Mouse (Mus musculus): ENCODE results near the gene Ddc. TPM values are rescaled to one million over a fixed set of nuclear protein-coding genes. Genes with fewer than 3 reads are reported as not detected.

Ddc gene
- polyA plus RNA-seq, 1 experiment from 2014 or later: 19.2 TPM

GRCm38 (mm10) chr11:11942320-11943217, 44.6 kb upstream of the Ddc start:
- Histone ChIP-seq H3K4me1 (replicated peaks; ENCODE audit: control insufficient read depth, insufficient read depth, low read length) (peaks cover 5% of the 10 kb centered on the region; the same call in 1 of the 2 replicates), H3K36me3 (ENCODE audit: control insufficient read depth, insufficient read depth) (peaks cover 10% of the 10 kb centered on the region; the same call in 1 of the 2 replicates), H3K27ac (ENCODE audit: low read depth, low read length) (peak overlapping the region; percentile 58), H3K4me3 (ENCODE audit: low read depth, low read length) (no peak overlapping the region), H3K4me2 (replicated peaks; ENCODE audit: low read depth) (0 out of 2 replicates have a peak overlapping the region, but pooled peaks have one; percentile 17), H3K9ac (ENCODE audit: low read depth, low read length) (no peak overlapping the region), H3K9me3 (ENCODE audit: control insufficient read depth) (no peaks in the 10 kb centered on the region), H3K27me3 (replicated peaks; ENCODE audit: control insufficient read depth, insufficient read depth, low read length) (no peaks in the 10 kb centered on the region)
- 54% methylated on average over 6 of the region's 6 CpGs for WGBS
- ATAC-seq: peak; percentile 73
- TF ChIP-seq CTCF (IDR thresholded peaks at IDR 0.05; ENCODE audit: low read depth): no peak

GRCm38 (mm10) chr11:11940833-11941681, 43.1 kb upstream of the Ddc start:
- Histone ChIP-seq H3K4me2 (replicated peaks; ENCODE audit: low read depth) (no peak overlapping the region), H3K9me3 (ENCODE audit: control insufficient read depth) (no peaks in the 10 kb centered on the region), H3K4me1 (replicated peaks; ENCODE audit: control insufficient read depth, insufficient read depth, low read length) (peaks cover 5% of the 10 kb centered on the region; the same call in 1 of the 2 replicates), H3K27ac (ENCODE audit: low read depth, low read length) (no peak overlapping the region), H3K36me3 (ENCODE audit: control insufficient read depth, insufficient read depth) (peaks cover 23% of the 10 kb centered on the region; the same call in 1 of the 2 replicates), H3K9ac (ENCODE audit: low read depth, low read length) (no peak overlapping the region), H3K4me3 (ENCODE audit: low read depth, low read length) (no peak overlapping the region), H3K27me3 (replicated peaks; ENCODE audit: control insufficient read depth, insufficient read depth, low read length) (no peaks in the 10 kb centered on the region)
- no peak for TF ChIP-seq CTCF (IDR thresholded peaks at IDR 0.05; ENCODE audit: low read depth)
- ATAC-seq: no peak
- 88% methylated on average over 5 of the region's 5 CpGs for WGBS

DNA sequence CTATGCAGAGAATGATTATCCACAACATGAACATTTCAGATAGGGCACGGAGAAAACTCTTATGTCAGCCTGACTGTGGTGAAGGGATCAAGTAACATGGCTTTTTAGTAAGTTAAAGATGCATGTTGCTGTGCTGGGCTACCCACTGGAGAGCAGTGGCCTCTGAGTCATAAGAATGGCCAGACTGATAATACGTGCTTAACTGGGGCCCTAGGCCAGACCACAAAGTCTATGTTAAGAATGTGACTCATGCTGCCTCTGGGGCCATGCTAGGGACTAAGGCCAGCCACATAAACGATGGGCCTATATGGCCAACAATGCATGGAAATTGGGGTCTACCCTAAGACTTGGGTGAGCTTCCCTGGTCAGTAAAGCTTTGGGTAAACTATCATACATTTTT, 41.7 kb upstream of the Ddc start:
- Histone ChIP-seq H3K4me2 (replicated peaks; ENCODE audit: low read depth) (no peak overlapping the region), H3K27ac (ENCODE audit: low read depth, low read length) (0 out of 2 replicates have a peak overlapping the region, but pooled peaks have one; percentile 28), H3K4me1 (replicated peaks; ENCODE audit: control insufficient read depth, insufficient read depth, low read length) (peaks cover 5% of the 10 kb centered on the region; the same call in 1 of the 2 replicates), H3K9ac (ENCODE audit: low read depth, low read length) (no peak overlapping the region), H3K36me3 (ENCODE audit: control insufficient read depth, insufficient read depth) (peaks cover 26% of the 10 kb centered on the region; the same call in 1 of the 2 replicates), H3K9me3 (ENCODE audit: control insufficient read depth) (no peaks in the 10 kb centered on the region), H3K4me3 (ENCODE audit: low read depth, low read length) (no peak overlapping the region), H3K27me3 (replicated peaks; ENCODE audit: control insufficient read depth, insufficient read depth, low read length) (no peaks in the 10 kb centered on the region)
- ATAC-seq: peak; percentile 91
- no peak for TF ChIP-seq CTCF (IDR thresholded peaks at IDR 0.05; ENCODE audit: low read depth)
- WGBS: 52% methylated on average over 3 of the region's 3 CpGs

GRCm38 (mm10) chr11:11938591-11938990, 40.6 kb upstream of the Ddc start:
- H3K4me2 ChIP-seq (replicated peaks; ENCODE audit: low read depth): no peak overlapping the region
- 0 out of 2 replicates have a peak overlapping the region, but pooled peaks have one; percentile 15 for H3K27ac ChIP-seq (ENCODE audit: low read depth, low read length)
- TF ChIP-seq CTCF (IDR thresholded peaks at IDR 0.05; ENCODE audit: low read depth): no peak
- H3K27me3 ChIP-seq (replicated peaks; ENCODE audit: control insufficient read depth, insufficient read depth, low read length): no peaks in the 10 kb centered on the region
- no peak overlapping the region for H3K9ac ChIP-seq (ENCODE audit: low read depth, low read length)
- H3K4me1 ChIP-seq (replicated peaks; ENCODE audit: control insufficient read depth, insufficient read depth, low read length): peaks cover 5% of the 10 kb centered on the region; the same call in 1 of the 2 replicates
- peaks cover 27% of the 10 kb centered on the region for H3K36me3 ChIP-seq (ENCODE audit: control insufficient read depth, insufficient read depth)
- no peak overlapping the region for H3K4me3 ChIP-seq (ENCODE audit: low read depth, low read length)
- H3K9me3 ChIP-seq (ENCODE audit: control insufficient read depth): no peaks in the 10 kb centered on the region
- no peak for ATAC-seq
- 82% methylated on average over 1 of the region's 1 CpGs for WGBS

DNA sequence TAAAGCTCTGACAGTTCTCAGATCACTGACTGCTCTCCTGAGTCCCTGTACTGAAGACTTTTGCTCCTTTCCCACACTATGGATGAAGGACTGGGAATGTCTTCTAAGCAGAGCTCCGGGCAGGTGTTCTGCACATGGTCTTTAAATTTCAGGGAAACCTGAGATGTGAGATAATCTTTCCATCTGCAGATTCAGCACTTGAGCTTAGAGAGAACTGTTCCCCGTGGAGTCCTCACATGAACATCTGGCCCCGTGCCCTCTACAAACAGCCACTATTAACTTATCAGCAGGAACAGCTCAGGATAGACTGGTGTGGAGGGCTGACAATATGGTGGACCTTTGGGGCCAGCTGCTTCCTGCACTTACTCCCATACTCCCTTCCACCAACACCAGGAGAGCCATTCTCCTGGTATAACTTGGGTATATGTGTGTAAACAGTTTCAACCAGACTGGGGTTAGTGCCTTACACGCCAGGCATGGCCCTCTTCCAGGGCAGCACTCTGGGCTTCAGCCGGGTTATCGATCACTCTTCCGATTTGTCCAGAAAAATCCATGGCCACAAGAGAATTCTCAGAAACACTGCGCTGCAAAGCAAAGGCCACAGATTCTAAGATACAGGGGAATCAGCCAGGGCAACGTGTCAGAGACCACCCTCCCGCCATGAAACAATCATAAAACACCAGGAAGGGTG, 39.5 kb upstream of the Ddc start:
- Histone ChIP-seq H3K4me1 (replicated peaks; ENCODE audit: control insufficient read depth, insufficient read depth, low read length) (peaks cover 5% of the 10 kb centered on the region; the same call in 1 of the 2 replicates), H3K27me3 (replicated peaks; ENCODE audit: control insufficient read depth, insufficient read depth, low read length) (no peaks in the 10 kb centered on the region), H3K27ac (ENCODE audit: low read depth, low read length) (no peak overlapping the region; the same call in 1 of the 2 replicates), H3K4me3 (ENCODE audit: low read depth, low read length) (no peak overlapping the region), H3K4me2 (replicated peaks; ENCODE audit: low read depth) (no peak overlapping the region), H3K36me3 (ENCODE audit: control insufficient read depth, insufficient read depth) (peaks cover 34% of the 10 kb centered on the region), H3K9ac (ENCODE audit: low read depth, low read length) (no peak overlapping the region), H3K9me3 (ENCODE audit: control insufficient read depth) (no peaks in the 10 kb centered on the region)
- ATAC-seq: no peak
- 78% methylated on average over 10 of the region's 10 CpGs for WGBS
- TF ChIP-seq CTCF (IDR thresholded peaks at IDR 0.05; ENCODE audit: low read depth): no peak
